Comparison of ENCODE assay signal across 8 mouse cellular contexts in the genomic region with DNA sequence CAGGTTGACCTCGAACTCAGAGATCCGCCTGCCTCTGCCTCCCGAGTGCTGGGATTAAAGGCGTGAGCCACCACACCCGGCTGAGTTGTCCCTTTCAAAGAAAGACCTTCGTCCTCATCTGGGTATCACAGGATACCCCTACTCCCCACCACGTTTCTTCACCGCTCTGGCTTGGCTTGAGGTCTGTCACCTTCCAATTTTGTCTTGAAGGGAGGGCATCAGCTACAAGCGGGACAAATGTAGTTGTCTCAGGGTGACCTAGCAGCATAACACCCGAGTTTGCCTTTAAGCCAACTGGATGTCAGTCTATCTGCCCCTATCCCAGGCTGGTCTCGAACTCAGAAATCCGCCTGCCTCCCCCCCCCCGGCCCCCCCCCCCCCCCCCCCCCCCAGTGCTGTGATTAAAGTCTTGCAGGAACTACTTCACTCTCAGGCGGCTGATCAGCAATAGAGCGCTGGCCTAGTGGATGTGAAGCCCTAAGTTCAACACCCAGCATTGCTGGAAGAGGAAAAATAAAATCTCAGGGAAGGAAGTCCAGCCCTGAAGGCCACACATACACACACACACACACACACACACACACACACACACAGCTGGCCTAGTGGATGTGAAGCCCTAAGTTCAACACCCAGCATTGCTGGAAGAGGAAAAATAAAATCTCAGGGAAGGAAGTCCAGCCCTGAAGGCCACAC. TPM values are rescaled to one million over a fixed set of nuclear protein-coding genes. Genes with fewer than 3 reads are reported as not detected.
DNase-seq lines count a peak whose midpoint lies in the region; ATAC-seq and TF ChIP-seq lines count a peak whose summit lies in the region.
"Not testable (repeated sequence)": the region's sequence is repeated elsewhere in the genome, so short reads cannot be mapped to it uniquely, and the experiment has no call there.

Gene Trrap (plus strand): TSS at position 627 of the 693 bp plus-strand sequence.

- peak within 1 kb of the TSS; percentile 95 for H3K27ac ChIP-seq in hindbrain, embryonic 12.5 days
- peak within 1 kb of the TSS; percentile 88 for H3K27ac ChIP-seq in liver, embryonic 12.5 days
- peak within 1 kb of the TSS; percentile 99 for H3K27ac ChIP-seq in midbrain, embryonic 15.5 days
- peak within 1 kb of the TSS; percentile 70 for H3K27ac ChIP-seq in thymus, adult 2 months (ENCODE audit: control insufficient read depth, insufficient read depth, low read length)

- H3K27me3 ChIP-seq in hindbrain, embryonic 12.5 days; midbrain, embryonic 15.5 days (replicated peaks); thymus, adult 2 months (ENCODE audit: control insufficient read depth, insufficient read depth, low read length): not testable (repeated sequence)
- peaks cover 11% of the 10 kb centered on the region for H3K27me3 ChIP-seq in liver, embryonic 12.5 days (replicated peaks)

- WGBS in hindbrain, embryonic 12.5 days: 91% methylated on average over 13 of the region's 15 CpGs
- WGBS in liver, embryonic 12.5 days (ENCODE audit: insufficient replicate concordance): 75% methylated on average over 14 of the region's 15 CpGs
- 81% methylated on average over 15 of the region's 15 CpGs for WGBS in midbrain, embryonic 15.5 days
- 89% methylated on average over 13 of the region's 15 CpGs for WGBS in thymus, adult 2 months

- H3K9ac ChIP-seq in hindbrain, embryonic 12.5 days: peak within 1 kb of the TSS; percentile 80
- H3K9ac ChIP-seq in liver, embryonic 12.5 days: peak within 1 kb of the TSS; percentile 79
- H3K9ac ChIP-seq in midbrain, embryonic 15.5 days: peak within 1 kb of the TSS; percentile 96

- not testable (repeated sequence) for ATAC-seq in erythroblast, adult 5-6 weeks (replicated peaks; ENCODE audit: low FRiP score, poor library complexity, severe bottlenecking); granulocyte monocyte progenitor cell, adult 5-6 weeks (replicated peaks; ENCODE audit: poor library complexity, severe bottlenecking); hindbrain, embryonic 12.5 days (ENCODE audit: low FRiP score); liver, embryonic 12.5 days
- ATAC-seq in midbrain, embryonic 15.5 days (replicated peaks): peak; percentile 11; the same call in 1 of the 2 replicates

- not testable (repeated sequence) for TF ChIP-seq CTCF in thymus, adult 2 months (IDR thresholded peaks at IDR 0.05; ENCODE audit: borderline replicate concordance, control insufficient read depth, extremely low read depth, insufficient read depth, low read length, poor library complexity)

- peaks cover 11% of the 10 kb centered on the region for H3K4me1 ChIP-seq in hindbrain, embryonic 12.5 days
- peaks cover 35% of the 10 kb centered on the region for H3K4me1 ChIP-seq in liver, embryonic 12.5 days
- H3K4me1 ChIP-seq in midbrain, embryonic 15.5 days: peaks cover 18% of the 10 kb centered on the region
- H3K4me1 ChIP-seq in thymus, adult 2 months (replicated peaks; ENCODE audit: control insufficient read depth, insufficient read depth, low read length): not testable (repeated sequence)

- not testable (repeated sequence) for DNase-seq in adrenal gland, postnatal 36 days; layer of hippocampus, adult 8-10 months (ENCODE audit: low spot score in 2 of 2)
- DNase-seq in thymus, adult 2 months: peak; percentile 4

- H3K4me3 ChIP-seq in hindbrain, embryonic 12.5 days: peak within 1 kb of the TSS; percentile 86
- H3K4me3 ChIP-seq in liver, embryonic 12.5 days: peak within 1 kb of the TSS; percentile 90
- H3K4me3 ChIP-seq in midbrain, embryonic 15.5 days: peak within 1 kb of the TSS; percentile 96
- peak within 1 kb of the TSS; percentile 67 for H3K4me3 ChIP-seq in thymus, adult 2 months (ENCODE audit: control insufficient read depth, insufficient read depth, low read length)

- peak within 1 kb of the TSS; percentile 84 for H3K4me2 ChIP-seq in hindbrain, embryonic 12.5 days (replicated peaks)
- peak within 1 kb of the TSS; percentile 88 for H3K4me2 ChIP-seq in liver, embryonic 12.5 days
- peak within 1 kb of the TSS; percentile 60 for H3K4me2 ChIP-seq in midbrain, embryonic 15.5 days

- peaks cover 17% of the 10 kb centered on the region for H3K36me3 ChIP-seq in hindbrain, embryonic 12.5 days
- peaks cover 18% of the 10 kb centered on the region for H3K36me3 ChIP-seq in liver, embryonic 12.5 days
- not testable (repeated sequence) for H3K36me3 ChIP-seq in midbrain, embryonic 15.5 days (replicated peaks); thymus, adult 2 months (ENCODE audit: control insufficient read depth, insufficient read depth, low read length)

- H3K9me3 ChIP-seq in hindbrain, embryonic 12.5 days (replicated peaks); liver, embryonic 12.5 days (replicated peaks); midbrain, embryonic 15.5 days: not testable (repeated sequence)

- not testable (repeated sequence) for TF ChIP-seq POLR2A in thymus, adult 2 months (IDR thresholded peaks at IDR 0.05; ENCODE audit: control insufficient read depth, extremely low read depth, insufficient read depth, low read length, poor library complexity)

RNA-seq across cellular contexts. Expression of gene Trrap, which starts in this region (rescaled TPM):
- total RNA-seq in adrenal gland, postnatal 36 days (2021): 100 to 1,000 TPM in 1 of 2 experiments, 10 to 100 TPM in 1; 96.7 to 105 TPM
- total RNA-seq in erythroblast, adult 5-6 weeks (2015; ENCODE audit: low replicate concordance): 17.7 and 33.9 TPM in 2 replicates
- total RNA-seq in erythroblast, adult 5-6 weeks (2017; ENCODE audit: low replicate concordance): 14.5 and 16.5 TPM in 2 replicates
- total RNA-seq in granulocyte monocyte progenitor cell, adult 5-6 weeks (2014; fragmentation: Nextera tagmentation): 76.4 and 91.5 TPM in 2 replicates
- 43.8 and 48.9 TPM in 2 replicates for total RNA-seq in granulocyte monocyte progenitor cell, adult 5-6 weeks (2017)
- polyA plus RNA-seq in hindbrain, embryonic 12.5 days (2016; fragmentation: Nextera tagmentation; extraction: Ambion mirVana): 92.5 and 94.5 TPM in 2 replicates
- 100 to 1,000 TPM; 144 to 177 (median 152) TPM for total RNA-seq in layer of hippocampus, adult 8-10 months (2022)
- polyA plus RNA-seq in liver, embryonic 12.5 days (2016; fragmentation: Nextera tagmentation; extraction: Ambion mirVana): 29.4 and 29.5 TPM in 2 replicates
- polyA plus RNA-seq in midbrain, embryonic 15.5 days (2015; fragmentation: Nextera tagmentation; extraction: Ambion mirVana): 80.9 and 86.1 TPM in 2 replicates
- polyA plus RNA-seq in thymus, adult 2 months (2012; rRNA removed): 204 and 207 TPM in 2 replicates
